Mouse (Mus musculus) frontal cortex, postnatal 36 days (tissue): ENCODE results near the gene Apoa2.
A peak's percentile ranks its signal among the peaks of the same experiment; 100 is the strongest.

ENCODE experiments used
- DNase-seq, 2 experiments: peaks; one replicate each; pipeline ENCODE4 v3.0.0; 2022; ENCODE audit warnings: low spot score in 2 of 2

Apoa2 gene

GRCm38 (mm10) chr1:171224857-171225256 is at the start of gene Apoa2:
TSS of gene Apoa2 (plus strand) at chr1:171225054.
- no peak for DNase-seq

DNA sequence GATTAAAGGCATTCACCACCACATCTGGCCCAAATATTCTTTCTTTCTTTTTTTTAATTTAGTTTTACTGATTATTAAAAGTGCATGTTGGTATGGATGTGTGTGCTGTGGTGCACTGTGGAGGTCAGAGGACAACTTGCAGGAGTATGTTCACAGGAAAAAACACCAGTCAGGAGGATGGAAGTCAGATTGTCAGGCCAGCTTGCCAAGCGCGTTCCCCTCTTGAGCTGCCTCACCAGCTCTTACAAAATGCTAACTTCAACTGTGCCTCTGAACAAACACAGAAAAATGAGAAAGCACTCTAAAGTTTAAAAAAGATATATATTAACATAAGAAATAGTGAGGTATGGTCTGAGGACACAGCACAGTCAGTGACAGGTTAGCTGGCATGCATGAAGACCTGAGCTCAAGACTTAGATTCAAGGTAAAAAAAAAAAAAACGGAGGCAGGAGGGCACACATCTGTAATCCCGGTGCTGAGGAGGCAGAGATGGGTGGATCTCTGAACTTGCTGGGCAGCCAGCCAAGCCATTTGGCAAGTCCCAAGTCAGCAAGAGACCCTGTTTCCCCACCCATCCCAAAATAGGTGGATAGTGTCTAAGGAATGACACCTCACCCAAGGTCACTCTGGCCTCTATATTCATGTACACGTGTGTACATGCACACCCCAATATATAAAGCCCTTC is 45.2 kb upstream of the Apoa2 start:
- no peak for DNase-seq

- no peak for DNase-seq
Measured at GRCm38 (mm10) chr1:171183025-171183424, 41.8 kb upstream of the Apoa2 start.

DNA sequence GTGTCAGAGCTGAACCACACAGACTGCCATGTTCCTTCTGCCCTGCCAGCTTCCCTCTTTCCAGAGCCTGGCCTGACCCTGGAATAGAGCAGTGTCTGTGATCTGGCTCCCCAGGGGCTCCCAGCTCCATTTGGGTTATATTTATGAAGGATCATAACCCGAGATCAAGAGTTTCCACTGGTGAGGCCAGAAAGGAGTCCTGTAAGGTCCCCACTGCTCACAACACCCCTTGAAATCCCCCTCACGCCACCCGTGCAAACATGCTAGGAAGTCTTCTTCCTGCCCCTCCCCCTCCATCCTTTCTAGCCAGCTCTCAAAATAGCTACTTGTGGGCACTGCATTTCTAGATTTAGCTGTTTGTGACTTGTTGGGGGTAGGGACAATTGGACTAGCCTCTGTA is 41.2 kb upstream of the Apoa2 start:
- DNase-seq, result no peak

GRCm38 (mm10) chr1:171184314-171184713 is 40.5 kb upstream of the Apoa2 start:
- DNase-seq, result no peak

GRCm38 (mm10) chr1:171185655-171186054 is 39.2 kb upstream of the Apoa2 start:
- DNase-seq, result no peak

DNA sequence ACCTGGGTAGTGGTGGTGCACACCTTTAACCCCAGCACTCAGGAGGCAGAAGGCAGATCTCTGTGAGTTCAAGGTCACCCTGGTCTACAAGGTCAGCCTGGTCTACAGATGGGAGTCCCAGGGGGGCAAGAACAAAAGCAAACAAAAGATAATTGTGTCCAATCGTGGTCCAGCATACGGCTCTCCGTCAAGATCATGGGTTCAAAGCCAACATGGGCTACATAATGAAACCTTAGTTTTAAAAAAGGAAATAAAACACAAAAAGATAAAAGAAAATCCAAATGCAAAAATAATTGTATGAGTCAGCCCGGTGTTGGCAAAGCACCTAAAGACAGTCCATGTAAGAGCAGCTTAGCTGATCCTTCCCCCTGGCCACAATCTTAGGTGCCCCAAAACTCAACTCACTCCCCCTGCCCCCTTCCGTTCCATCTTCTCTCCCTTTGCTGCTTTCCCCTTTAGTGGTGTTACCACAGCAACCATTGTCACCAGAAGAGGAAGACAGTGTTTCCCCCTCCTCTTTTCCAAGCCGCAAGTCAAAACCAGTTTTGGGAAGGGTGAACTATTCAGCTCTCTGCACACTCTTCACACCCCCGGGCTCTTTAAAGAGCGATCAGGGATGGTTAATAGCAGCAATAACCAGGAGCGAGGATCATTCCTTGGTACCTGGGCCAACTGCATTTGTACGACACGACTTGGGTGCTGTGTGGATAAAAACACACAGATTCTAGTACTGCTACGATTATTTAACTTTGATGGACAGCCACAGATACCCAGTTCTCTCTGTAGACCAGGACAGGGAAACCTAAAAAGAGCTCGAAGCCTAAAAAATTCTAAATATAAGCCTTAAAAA is 36.8 kb upstream of the Apoa2 start:
- no peak for DNase-seq

DNA sequence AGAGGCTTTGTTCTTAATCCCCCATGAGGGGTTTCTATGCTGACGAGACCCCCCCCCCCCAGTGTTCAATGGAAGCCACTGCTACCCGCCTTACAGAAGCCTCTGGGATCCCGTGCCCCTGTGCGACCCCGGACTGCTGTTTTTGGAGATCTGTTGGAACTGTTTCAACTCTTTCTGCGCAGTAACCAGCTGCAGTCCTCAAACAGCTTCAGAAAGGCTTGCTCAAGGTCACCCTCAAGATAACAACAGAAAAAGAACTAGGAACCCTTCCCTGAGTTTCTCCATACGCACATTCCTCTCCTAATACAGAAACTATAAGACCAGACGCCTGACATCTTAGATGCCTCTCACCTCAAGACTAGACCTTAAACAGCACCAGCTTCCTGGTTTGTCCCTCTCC is 35.8 kb upstream of the Apoa2 start:
- no peak for DNase-seq

- DNase-seq, result no peak
Measured at GRCm38 (mm10) chr1:171189476-171190114, 35.3 kb upstream of the Apoa2 start.

DNA sequence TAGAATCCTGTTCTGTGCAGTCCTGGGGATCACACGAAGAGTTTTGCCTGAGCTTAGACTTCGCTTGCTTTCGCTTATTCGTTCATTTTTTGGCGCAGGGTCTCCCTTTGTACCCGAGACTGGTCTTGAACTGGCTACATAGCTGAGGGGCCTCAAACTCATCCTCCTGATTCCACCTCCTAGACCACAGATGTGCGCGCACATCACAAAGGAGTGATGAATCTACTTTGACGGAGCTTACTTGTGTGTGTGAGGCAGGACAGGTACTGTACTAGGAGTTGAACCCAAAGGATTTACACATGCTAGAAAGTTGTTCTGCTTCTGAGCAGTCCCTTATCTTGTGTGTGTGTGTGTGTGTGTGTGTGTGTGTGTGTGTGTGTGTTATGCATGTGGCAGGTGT is 34.0 kb upstream of the Apoa2 start:
- DNase-seq, result no peak

DNA sequence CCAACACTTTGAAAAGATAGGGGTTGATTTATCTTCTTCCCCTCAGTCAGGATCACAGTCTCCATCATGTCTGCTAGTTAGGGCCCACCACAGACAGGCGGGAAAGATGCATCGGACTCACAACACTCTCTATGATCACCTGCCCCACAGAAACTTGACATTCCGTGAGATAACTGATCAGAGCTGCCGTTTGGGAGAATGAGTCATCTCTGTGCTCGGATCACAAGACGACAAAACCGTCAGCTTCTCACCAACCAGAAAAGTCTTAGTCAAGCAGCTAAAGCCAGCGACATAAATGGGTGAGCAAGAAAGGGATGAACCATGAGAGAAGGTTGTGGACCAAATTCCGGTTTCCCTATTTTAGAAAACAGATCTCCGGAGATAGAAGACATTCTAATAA is 32.6 kb upstream of the Apoa2 start:
- no peak for DNase-seq

GRCm38 (mm10) chr1:171193093-171193840 is 31.6 kb upstream of the Apoa2 start:
- no peak for DNase-seq

DNA sequence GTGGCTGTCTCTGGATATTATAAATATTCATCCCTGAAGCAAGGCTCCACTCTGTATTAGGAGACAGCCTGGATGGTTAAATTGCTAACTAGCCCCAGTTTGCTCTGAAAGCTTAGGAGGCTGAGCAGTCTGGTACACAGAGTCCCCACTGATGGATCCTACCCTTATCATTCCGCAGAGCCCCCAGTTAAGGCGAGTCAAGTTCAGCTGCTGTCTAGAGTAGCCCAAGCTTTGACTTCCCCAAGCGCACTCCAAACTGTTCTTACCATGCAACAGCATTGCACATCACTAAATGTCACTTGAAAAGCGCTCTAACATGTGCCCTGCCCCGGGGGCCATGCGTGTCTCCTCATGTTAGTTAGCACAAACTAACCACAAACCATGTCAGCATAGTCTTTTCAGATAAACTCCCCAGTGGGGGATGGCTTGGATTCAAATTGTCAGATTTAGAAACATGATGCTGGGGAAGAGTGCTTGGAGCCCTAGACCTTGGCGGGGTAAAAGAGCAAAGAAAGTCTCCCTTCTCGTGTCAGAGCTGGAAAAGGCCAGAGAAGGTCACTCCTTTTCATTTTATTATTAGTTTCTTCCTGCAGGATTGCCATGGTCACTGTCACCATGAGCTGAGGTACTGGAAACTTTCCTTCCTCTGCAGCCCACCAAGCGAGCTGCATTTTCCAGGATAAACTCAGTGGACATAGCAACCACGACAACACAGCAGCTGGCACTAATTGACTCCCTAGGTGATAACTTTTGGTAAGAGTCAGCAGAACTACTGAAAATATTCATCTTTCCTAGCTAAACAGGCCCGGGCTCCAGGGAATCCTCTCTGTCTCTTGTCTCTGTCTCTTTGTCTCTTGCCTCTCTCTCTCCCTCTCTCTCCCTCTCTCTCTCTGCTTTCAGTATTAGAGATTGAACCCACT is 30.7 kb upstream of the Apoa2 start:
- DNase-seq, result no peak

DNA sequence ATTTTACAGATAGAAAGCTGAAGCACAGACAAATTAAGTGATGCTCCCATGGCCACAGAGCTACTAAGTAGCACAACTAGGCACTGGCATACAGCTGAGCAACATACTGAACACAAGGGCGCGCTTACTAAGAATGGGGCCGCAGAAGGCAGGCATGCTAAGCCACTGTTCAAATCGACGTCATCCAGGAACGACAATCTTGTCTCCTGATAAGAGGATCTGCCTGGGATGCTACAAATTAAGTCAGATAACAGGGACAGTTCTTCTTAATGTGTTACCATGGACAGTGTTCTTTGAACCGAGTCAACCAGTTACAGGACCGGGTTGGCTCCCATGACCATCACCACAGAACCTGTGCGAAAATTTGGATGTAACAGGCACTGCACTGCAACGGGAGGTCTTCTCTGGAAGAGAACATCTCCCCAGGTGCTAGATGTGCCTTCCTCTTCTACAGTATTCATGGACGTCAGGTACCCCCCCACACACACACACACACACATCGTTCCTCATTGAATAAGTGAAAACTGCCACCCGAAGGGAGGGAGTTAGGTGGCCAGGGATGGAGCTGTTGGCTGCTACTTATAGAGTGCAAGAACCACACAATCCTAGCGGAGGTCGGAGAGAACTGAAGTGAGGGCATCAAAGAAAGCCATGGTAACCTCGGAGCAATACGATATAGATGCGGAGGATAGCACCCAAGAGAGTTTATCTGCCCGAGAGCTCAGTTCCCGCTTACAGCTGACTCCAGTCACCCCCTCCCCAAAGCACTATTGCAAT is 29.6 kb upstream of the Apoa2 start:
- DNase-seq, result no peak

- DNase-seq, result peak; percentile 57 to 58
Measured at GRCm38 (mm10) chr1:171195887-171196397, 28.9 kb upstream of the Apoa2 start, which contains the start of gene Pcp4l1. TSS of gene Pcp4l1 (minus strand) at chr1:171196268.

DNA sequence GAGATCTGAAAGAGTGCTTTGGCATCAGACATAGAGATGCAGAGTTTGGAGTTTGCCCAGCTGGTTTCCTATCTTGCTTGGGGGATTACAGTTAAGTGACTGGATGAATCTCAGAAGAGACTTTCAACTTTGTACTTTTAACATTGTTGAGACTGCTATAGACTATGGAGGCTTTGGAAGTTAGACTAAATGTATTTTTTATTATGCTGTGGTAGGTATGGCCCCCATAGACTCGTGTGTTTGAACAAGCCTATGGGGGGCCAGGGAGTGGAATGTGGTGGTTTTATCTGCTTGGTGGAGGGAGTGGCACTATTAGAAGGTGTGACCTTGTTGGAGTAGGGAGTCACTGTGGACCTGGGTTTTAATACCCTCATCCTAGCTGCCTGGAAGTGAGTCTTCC is 25.3 kb upstream of the Apoa2 start:
- no peak for DNase-seq

GRCm38 (mm10) chr1:171200769-171201168 is 24.1 kb upstream of the Apoa2 start:
- DNase-seq, result no peak

DNA sequence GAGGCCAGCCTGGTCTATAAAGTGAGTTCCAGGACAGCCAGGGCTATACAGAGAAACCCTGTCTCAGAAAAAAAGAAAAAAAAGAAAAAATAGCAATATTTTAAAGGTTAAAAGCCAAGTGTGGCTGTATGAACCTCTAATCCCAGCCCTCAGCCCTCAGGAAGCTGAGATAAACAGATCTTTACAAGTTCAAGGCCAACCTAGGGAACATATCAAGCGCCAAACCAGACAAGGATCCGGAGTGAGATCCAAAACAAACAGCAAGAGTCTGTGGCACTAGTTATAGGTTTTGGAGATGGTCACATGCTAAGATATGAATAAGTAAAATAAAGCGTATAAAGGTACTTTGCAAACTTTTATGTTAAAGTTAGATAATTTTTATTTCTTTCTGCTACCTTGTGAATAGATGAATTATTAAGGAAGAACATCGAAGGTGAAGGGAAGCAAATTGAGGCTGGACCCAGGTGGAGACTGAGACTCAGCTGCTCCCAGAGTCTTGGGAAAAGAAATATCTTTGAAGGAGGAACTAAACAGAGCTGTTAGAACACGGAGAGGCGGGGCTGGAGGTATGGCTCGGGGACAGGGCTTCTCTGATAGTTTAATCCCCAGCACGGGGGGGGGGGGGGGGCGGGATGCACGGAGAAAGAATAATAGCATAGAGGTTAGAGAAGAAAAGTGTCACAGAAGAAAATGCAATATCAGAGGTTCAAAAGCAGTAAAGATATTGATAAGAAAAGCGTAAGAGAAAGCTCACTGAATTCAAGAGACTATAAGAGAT is 21.2 kb upstream of the Apoa2 start:
- no peak for DNase-seq

DNA sequence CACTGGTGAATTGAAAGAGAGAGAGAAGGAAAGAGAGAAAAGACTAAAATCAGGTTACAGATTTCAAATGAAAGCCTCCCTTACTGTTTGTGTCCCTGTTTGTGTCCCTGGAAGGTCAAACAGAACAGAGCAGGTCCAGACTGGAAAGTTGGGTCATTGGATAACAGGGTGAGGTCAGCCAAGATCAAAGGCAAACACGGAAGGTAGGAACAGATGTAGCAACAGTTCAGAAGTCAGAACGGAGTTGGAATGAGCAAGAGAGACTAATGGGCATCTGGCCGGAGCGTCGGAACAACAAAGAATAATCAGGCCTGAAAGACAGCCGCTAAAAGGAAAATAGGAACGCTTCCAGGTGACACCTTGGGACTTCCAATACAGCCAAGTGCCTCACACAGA is 20.6 kb upstream of the Apoa2 start:
- no peak for DNase-seq
